Mouse (Mus musculus): Measurements from ENCODE around the gene Arhgef33. TPM values are rescaled to one million over a fixed set of nuclear protein-coding genes. Genes with fewer than 3 reads are reported as not detected.
A peak's percentile ranks its signal among the peaks of the same experiment; 100 is the strongest.
"Not testable (repeated sequence)": the region's sequence is repeated elsewhere in the genome, so short reads cannot be mapped to it uniquely, and the experiment has no call there.

The Arhgef33 gene
- 1 to 10 TPM; 2.7 to 2.9 TPM for total RNA-seq (2021)
- long read RNA-seq, experiment 1, result 0 reads
- long read RNA-seq, experiment 2, result 0 reads

- intact Hi-C loops (cut with DNase I), result no loop called here
Measured at GRCm38 (mm10) chr17:80307251-80307650, at the start of gene Arhgef33. Arhgef33 (plus strand) TSS chr17:80307407.

GRCm38 (mm10) chr17:80267065-80267464 is 40.1 kb upstream of the Arhgef33 start:
- intact Hi-C loops (cut with DNase I), result no loop called here
- no peak for DNase-seq (ENCODE audit: low spot score in 2 of 2)

More at GRCm38 (mm10) chr17:80307251-80307650, at the start of gene Arhgef33:
- DNase-seq (ENCODE audit: low spot score in 2 of 2), result no peak

GRCm38 (mm10) chr17:80268151-80268550 is 39.1 kb upstream of the Arhgef33 start:
- intact Hi-C loops (cut with DNase I), result no loop called here
- no peak for DNase-seq (ENCODE audit: low spot score in 2 of 2)

GRCm38 (mm10) chr17:80270622-80271021 is 36.6 kb upstream of the Arhgef33 start:
- intact Hi-C loops (cut with DNase I); DNase-seq (ENCODE audit: low spot score in 2 of 2): not testable (repeated sequence)

- intact Hi-C loops (cut with DNase I), result no loop called here
- no peak for DNase-seq (ENCODE audit: low spot score in 2 of 2)
Measured at GRCm38 (mm10) chr17:80278255-80278654, 29.0 kb upstream of the Arhgef33 start.

- no peak for DNase-seq (ENCODE audit: low spot score in 2 of 2)
- intact Hi-C loops (cut with DNase I), result no loop called here
Measured at GRCm38 (mm10) chr17:80279340-80280070, 27.7 kb upstream of the Arhgef33 start.

GRCm38 (mm10) chr17:80284446-80284845 is 22.8 kb upstream of the Arhgef33 start:
- no peak for DNase-seq (ENCODE audit: low spot score in 2 of 2)
- intact Hi-C loops (cut with DNase I), result no loop called here

- intact Hi-C loops (cut with DNase I), result no loop called here
- DNase-seq (ENCODE audit: low spot score in 2 of 2), result no peak
Measured at GRCm38 (mm10) chr17:80288012-80288411, 19.2 kb upstream of the Arhgef33 start.

- peak in 1 of 2 experiments; percentile 17 for DNase-seq (ENCODE audit: low spot score in 2 of 2)
- intact Hi-C loops (cut with DNase I), result loop anchor here (5.0 kb wide), 2 partner anchors 78 to 263 kb away; no protein-coding TSS in a partner anchor
Measured at GRCm38 (mm10) chr17:80289280-80290073, 17.7 kb upstream of the Arhgef33 start.

- intact Hi-C loops (cut with DNase I), result loop anchor here (5.0 kb wide), 2 partner anchors 77 to 262 kb away; no protein-coding TSS in a partner anchor
- peak; percentile 96 to 98 for DNase-seq (ENCODE audit: low spot score in 2 of 2)
Measured at GRCm38 (mm10) chr17:80290074-80290657, 17.0 kb upstream of the Arhgef33 start, which contains the start of the genes Morn2 and Dhx57. Morn2 (plus strand) TSS chr17:80290203. Dhx57 (minus strand) TSS chr17:80290476.

- intact Hi-C loops (cut with DNase I), result loop anchor here (5.0 kb wide), 2 partner anchors 76 to 261 kb away; no protein-coding TSS in a partner anchor
- peak; percentile 69 to 76 for DNase-seq (ENCODE audit: low spot score in 2 of 2)
Measured at GRCm38 (mm10) chr17:80291148-80291547, 16.1 kb upstream of the Arhgef33 start.

- no peak for DNase-seq (ENCODE audit: low spot score in 2 of 2)
- intact Hi-C loops (cut with DNase I), result no loop called here
Measured at GRCm38 (mm10) chr17:80295258-80295657, 11.9 kb upstream of the Arhgef33 start.

- intact Hi-C loops (cut with DNase I), result no loop called here
Measured at GRCm38 (mm10) chr17:80298844-80299243, 8.4 kb upstream of the Arhgef33 start.

GRCm38 (mm10) chr17:80311761-80312160 is 4.6 kb downstream of the Arhgef33 start:
- peak in 1 of 2 experiments; percentile 8 for DNase-seq (ENCODE audit: low spot score in 2 of 2)
- intact Hi-C loops (cut with DNase I), result no loop called here

More at GRCm38 (mm10) chr17:80298844-80299243, 8.4 kb upstream of the Arhgef33 start:
- no peak for DNase-seq (ENCODE audit: low spot score in 2 of 2)

GRCm38 (mm10) chr17:80312405-80312804 is 5.2 kb downstream of the Arhgef33 start:
- no peak for DNase-seq (ENCODE audit: low spot score in 2 of 2)
- intact Hi-C loops (cut with DNase I), result no loop called here

- no peak for DNase-seq (ENCODE audit: low spot score in 2 of 2)
- intact Hi-C loops (cut with DNase I), result no loop called here
Measured at GRCm38 (mm10) chr17:80322228-80322627, 15.0 kb downstream of the Arhgef33 start.

GRCm38 (mm10) chr17:80323015-80323414 is 15.8 kb downstream of the Arhgef33 start:
- intact Hi-C loops (cut with DNase I), result no loop called here
- no peak for DNase-seq (ENCODE audit: low spot score in 2 of 2)

- intact Hi-C loops (cut with DNase I), result no loop called here
- DNase-seq (ENCODE audit: low spot score in 2 of 2), result no peak
Measured at GRCm38 (mm10) chr17:80323658-80324057, 16.5 kb downstream of the Arhgef33 start.

- DNase-seq (ENCODE audit: low spot score in 2 of 2), result no peak
- intact Hi-C loops (cut with DNase I), result no loop called here
Measured at GRCm38 (mm10) chr17:80324521-80324920, 17.3 kb downstream of the Arhgef33 start.

GRCm38 (mm10) chr17:80325456-80325855 is 18.2 kb downstream of the Arhgef33 start:
- intact Hi-C loops (cut with DNase I), result no loop called here
- DNase-seq (ENCODE audit: low spot score in 2 of 2), result no peak
